Mouse (Mus musculus): ENCODE measurements around the gene Dmrtc2.

- TF ChIP-seq CTCF (IDR thresholded peaks at IDR 0.05) (no peak), EP300 (IDR thresholded peaks at IDR 0.05) (no peak)
Observed at GRCm38 (mm10) chr7:24897224-24897623, 27.4 kb downstream of the Dmrtc2 start, which contains the start of gene Cd79a.
